Mouse (Mus musculus) heart, adult 11 months (tissue): ENCODE measurements around the gene Hist2h3c2.
"Not testable (repeated sequence)": the region's sequence is repeated elsewhere in the genome, so short reads cannot be mapped to it uniquely, and the experiment has no call there.

Source experiments
- DNase-seq: peaks from one replicate; pipeline ENCODE4 v3.0.0; 2022

Gene Hist2h3c2

GRCm38 (mm10) chr3:96238954-96239793, at the start of gene Hist2h3c2:
Gene Hist2h3c2 (minus strand): TSS chr3:96239127.
- peak; percentile 99 for DNase-seq

GRCm38 (mm10) chr3:96287334-96287733, 48.4 kb upstream of the Hist2h3c2 start:
- not testable (repeated sequence) for DNase-seq

GRCm38 (mm10) chr3:96284457-96284856, 45.5 kb upstream of the Hist2h3c2 start:
- no peak for DNase-seq

GRCm38 (mm10) chr3:96280660-96281059, 41.7 kb upstream of the Hist2h3c2 start:
- DNase-seq = no peak

GRCm38 (mm10) chr3:96277800-96278624, 39.1 kb upstream of the Hist2h3c2 start:
- DNase-seq = peak; percentile 99

GRCm38 (mm10) chr3:96277428-96277799, 38.5 kb upstream of the Hist2h3c2 start:
- no peak for DNase-seq

GRCm38 (mm10) chr3:96273591-96274465, 34.9 kb upstream of the Hist2h3c2 start:
- peak; percentile 91 for DNase-seq

- DNase-seq = peak; percentile 100
Observed at GRCm38 (mm10) chr3:96269511-96270474, 30.9 kb upstream of the Hist2h3c2 start, which contains the start of gene Hist2h2bb. Gene Hist2h2bb (plus strand): TSS chr3:96269752.

GRCm38 (mm10) chr3:96268776-96269378, 29.9 kb upstream of the Hist2h3c2 start:
- not testable (repeated sequence) for DNase-seq

- peak; percentile 99 for DNase-seq
Observed at GRCm38 (mm10) chr3:96268051-96268775, 29.3 kb upstream of the Hist2h3c2 start, which contains the start of gene Hist2h3b. Gene Hist2h3b (plus strand): TSS chr3:96268654.

- DNase-seq = peak; percentile 87
Observed at GRCm38 (mm10) chr3:96267541-96267940, 28.6 kb upstream of the Hist2h3c2 start.

- DNase-seq = no peak
Observed at GRCm38 (mm10) chr3:96266132-96266710, 27.3 kb upstream of the Hist2h3c2 start.

GRCm38 (mm10) chr3:96264404-96264949, 25.6 kb upstream of the Hist2h3c2 start:
- DNase-seq = peak; percentile 93

- DNase-seq = peak; percentile 96
Observed at GRCm38 (mm10) chr3:96263558-96264403, 24.9 kb upstream of the Hist2h3c2 start.

- peak; percentile 100 for DNase-seq
Observed at GRCm38 (mm10) chr3:96262979-96263550, 24.1 kb upstream of the Hist2h3c2 start, which contains the start of gene Hist2h4. Gene Hist2h4 (minus strand): TSS chr3:96263311.

- peak; percentile 100 for DNase-seq
Observed at GRCm38 (mm10) chr3:96262216-96262875, 23.4 kb upstream of the Hist2h3c2 start.

- no peak for DNase-seq
Observed at GRCm38 (mm10) chr3:96261623-96262022, 22.7 kb upstream of the Hist2h3c2 start.
